Mouse (Mus musculus) spleen, embryonic (tissue): ENCODE data around the gene Ccdc92b.

ENCODE experiments used
- CTCF ChIA-PET: fragments of 350-600 bp; sonication (Branson Sonifier 250); formaldehyde crosslinking; loops from one replicate; lab custom pipeline; 2022; lab: Charles Lee

Gene Ccdc92b

DNA sequence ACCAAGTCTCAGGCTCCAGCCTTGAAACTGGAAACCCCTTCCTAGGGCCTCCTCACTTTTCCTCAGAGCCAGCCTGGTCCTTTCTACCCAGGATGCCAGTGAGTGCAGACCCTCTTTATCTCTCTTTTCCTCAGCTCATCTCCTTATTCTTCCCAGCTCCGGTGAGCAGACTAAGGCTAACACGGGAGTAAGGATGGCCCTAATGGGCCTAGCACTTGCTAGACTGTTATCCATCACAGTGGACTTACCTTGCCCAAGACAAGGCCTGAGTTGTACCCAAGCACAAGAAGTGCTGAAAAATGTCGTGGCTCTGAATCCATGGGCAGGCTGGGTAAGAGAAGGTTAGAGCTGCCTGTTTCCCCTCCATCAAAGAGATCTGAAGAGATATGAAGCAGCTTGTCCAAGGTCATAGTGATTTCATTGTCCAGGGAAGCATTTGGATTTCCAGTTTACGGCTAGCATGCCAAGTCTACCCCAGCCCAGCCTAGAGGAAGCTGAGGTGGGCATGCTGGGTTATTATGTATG lies 31.2 kb downstream of the Ccdc92b start:
- CTCF ChIA-PET = no interaction called here

GRCm38 (mm10) chr11:74652791-74653191 lies 33.4 kb downstream of the Ccdc92b start:
- CTCF ChIA-PET = no interaction called here

GRCm38 (mm10) chr11:74653385-74653784 lies 34.0 kb downstream of the Ccdc92b start:
- CTCF ChIA-PET = interaction anchor here (0.6 kb wide), 1 partner anchor 110 kb away, joined by 3 read pairs; no protein-coding TSS in a partner anchor

GRCm38 (mm10) chr11:74655941-74656340 lies 36.5 kb downstream of the Ccdc92b start:
- CTCF ChIA-PET = no interaction called here

- CTCF ChIA-PET = interaction anchor here (0.6 kb wide), 1 partner anchor 23 kb away, joined by 11 read pairs; no protein-coding TSS in a partner anchor
These were observed 40.9 kb downstream of the Ccdc92b start for GRCm38 (mm10) chr11:74660336-74660735.

- CTCF ChIA-PET = no interaction called here
These were observed 42.2 kb downstream of the Ccdc92b start for GRCm38 (mm10) chr11:74661641-74662040.

- CTCF ChIA-PET = no interaction called here
These were observed 42.8 kb downstream of the Ccdc92b start for GRCm38 (mm10) chr11:74662221-74662620.

DNA sequence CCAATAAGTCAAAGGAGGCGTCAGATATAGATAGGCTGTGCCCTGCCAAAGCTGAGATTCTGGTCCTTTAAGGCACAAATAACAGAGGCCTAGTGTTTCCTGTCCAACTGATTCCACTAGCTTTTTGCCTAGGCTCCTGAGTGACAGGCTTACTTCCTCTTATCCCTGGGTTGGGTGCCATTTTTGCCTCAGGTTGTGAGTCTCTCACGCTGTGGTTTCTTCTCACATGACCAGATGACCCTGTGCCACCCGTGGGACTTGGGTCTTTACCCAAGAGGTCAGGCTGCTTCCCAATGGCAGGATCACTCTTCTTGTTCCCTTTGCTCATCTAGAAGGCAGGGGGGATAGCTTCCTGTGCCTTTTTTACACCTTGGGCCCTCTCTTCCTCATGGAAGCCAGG lies 44.9 kb downstream of the Ccdc92b start:
- CTCF ChIA-PET = interaction anchor here (0.6 kb wide), 1 partner anchor 89 kb away, joined by 17 read pairs; no protein-coding TSS in a partner anchor

GRCm38 (mm10) chr11:74664906-74665305 lies 45.5 kb downstream of the Ccdc92b start:
- CTCF ChIA-PET = no interaction called here

DNA sequence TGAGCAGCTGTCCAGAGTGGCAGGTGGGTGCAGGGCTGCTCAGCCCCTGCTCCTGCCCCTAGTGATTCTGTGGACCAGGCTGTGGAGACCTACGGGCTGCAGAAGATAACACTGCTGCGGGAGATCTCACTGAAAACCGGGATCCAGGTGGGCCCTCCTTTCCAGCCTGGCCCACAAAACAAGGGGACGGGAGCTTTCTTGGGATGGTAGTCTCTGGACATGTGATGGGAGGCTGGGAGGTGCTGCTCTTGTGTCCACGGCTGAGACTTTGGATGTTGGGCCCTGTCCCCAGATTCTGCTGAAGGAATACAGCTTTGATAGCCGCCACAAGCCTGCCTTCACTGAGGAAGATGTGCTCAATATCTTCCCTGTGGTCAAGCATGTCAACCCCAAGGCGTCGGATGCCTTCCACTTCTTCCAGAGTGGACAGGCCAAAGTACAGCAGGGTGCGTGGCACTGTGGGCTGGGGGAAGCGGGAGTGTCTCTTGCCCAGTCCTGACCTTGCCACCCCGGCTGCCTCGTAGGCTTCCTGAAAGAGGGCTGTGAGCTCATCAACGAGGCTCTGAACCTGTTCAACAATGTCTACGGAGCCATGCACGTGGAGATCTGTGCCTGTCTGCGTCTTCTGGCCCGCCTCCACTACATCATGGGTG lies 46.4 kb downstream of the Ccdc92b start:
- CTCF ChIA-PET = no interaction called here

DNA sequence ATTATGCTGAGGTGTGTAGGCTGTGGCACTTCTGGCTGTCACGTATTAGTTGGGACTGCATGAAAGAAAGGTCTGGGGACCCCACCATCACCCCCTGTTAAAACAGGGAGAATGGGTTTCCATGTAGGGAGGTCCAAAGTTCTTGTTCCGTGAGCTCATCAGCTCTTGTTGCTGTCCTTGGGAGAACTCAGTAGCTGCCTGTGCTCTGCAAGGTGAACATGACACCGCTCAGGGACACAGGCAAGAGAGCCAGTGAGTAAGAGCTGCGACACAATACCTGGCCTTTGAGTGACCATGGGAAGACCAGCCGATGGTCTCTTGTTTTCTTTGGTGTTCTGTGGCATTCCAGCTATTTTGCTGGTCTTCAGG lies 46.9 kb downstream of the Ccdc92b start:
- CTCF ChIA-PET = no interaction called here

GRCm38 (mm10) chr11:74666776-74667581 lies 47.6 kb downstream of the Ccdc92b start:
- CTCF ChIA-PET = no interaction called here

- CTCF ChIA-PET = no interaction called here
These were observed 48.2 kb downstream of the Ccdc92b start for GRCm38 (mm10) chr11:74667582-74668010.

DNA sequence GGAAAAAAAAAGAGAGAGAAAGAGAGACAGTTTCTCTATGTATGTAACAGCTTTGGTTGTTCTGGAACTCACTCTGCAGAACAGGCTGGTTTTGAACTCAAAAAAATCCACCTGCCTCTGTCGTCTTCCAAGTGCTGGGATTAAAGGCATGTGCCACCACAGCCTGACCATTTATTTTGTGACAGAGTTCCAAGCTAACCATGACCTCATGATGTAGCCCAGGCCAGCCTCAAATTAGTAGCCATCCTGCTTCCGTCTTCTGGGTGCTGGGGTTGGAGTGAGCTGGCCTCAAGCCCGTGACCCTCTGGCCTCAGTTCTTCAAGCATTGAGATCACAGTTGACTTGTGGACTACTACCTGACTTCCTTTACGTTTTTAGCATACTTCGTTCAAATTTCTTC lies 49.1 kb downstream of the Ccdc92b start:
- CTCF ChIA-PET = no interaction called here

- CTCF ChIA-PET = no interaction called here
These were observed 49.6 kb downstream of the Ccdc92b start for GRCm38 (mm10) chr11:74668971-74669370.

DNA sequence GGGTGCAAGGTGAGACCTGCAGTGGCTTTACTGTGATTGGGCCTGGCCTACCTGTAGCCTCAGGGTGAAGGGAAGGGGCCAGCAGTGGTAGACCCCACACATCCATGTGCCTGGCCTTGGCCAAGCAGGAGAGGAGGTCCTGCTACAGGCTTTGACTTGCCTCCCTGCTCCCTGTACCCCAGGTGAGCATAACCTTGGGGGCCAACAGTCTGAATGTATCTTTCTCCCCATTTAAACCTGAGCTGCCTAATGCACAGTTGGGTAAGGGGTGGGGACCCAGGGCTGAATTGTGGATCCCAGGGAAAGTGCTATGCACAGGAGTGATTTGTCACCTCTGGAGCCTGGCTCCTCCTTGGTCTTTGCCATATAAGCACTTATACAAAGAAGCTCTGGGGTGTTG lies 50.7 kb downstream of the Ccdc92b start:
- CTCF ChIA-PET = no interaction called here

- CTCF ChIA-PET = no interaction called here
These were observed 51.6 kb downstream of the Ccdc92b start for GRCm38 (mm10) chr11:74671013-74671412.

GRCm38 (mm10) chr11:74671839-74672238 lies 52.4 kb downstream of the Ccdc92b start:
- CTCF ChIA-PET = no interaction called here

- CTCF ChIA-PET = no interaction called here
These were observed 53.6 kb downstream of the Ccdc92b start for GRCm38 (mm10) chr11:74672901-74673513.

GRCm38 (mm10) chr11:74673561-74673960 lies 54.2 kb downstream of the Ccdc92b start:
- CTCF ChIA-PET = no interaction called here

DNA sequence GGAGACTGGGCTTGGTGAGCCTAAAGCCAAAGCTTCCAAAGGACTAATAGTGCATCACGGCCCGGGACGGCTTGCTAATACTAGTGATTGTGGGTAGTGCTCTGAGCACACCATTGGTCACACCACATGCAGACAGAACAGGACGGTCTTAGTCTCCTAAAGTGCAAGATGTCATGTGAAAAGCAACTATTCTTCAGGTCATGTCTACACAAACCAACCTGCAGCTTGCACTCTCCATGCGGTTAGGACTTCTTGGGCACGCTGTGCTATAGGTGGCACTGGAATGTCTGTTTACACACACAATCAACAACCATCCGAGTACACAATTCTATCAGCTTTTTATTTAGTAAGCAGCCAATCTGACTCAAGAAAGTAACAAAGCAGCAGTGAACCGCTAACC lies 55.3 kb downstream of the Ccdc92b start:
- CTCF ChIA-PET = no interaction called here

DNA sequence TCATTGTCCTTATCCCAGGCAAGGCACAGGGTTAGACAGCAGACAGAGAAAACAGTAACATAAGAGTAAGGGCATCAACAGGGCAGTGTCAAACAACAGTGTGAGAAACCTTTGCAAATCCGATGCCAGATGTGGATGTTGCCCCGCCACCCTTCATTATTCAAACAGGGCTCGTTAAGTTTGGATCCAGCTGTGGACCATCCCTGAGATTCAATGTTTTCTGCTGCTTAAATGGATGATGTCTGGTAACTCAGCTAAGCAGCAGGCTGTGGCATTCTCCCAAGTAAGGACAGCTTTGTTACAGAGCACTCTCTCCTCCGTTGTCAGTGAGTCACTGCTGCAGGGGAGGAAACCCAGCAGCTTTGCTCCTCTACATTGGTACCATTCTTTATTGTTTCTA lies 55.8 kb downstream of the Ccdc92b start:
- CTCF ChIA-PET = no interaction called here
